Mouse (Mus musculus) kidney, adult 11 months (tissue): ENCODE data around the gene Mrtfb.
"Not testable (repeated sequence)": the region's sequence is repeated elsewhere in the genome, so short reads cannot be mapped to it uniquely, and the experiment has no call there.

Experiments used
- DNase-seq: peaks from one replicate; pipeline ENCODE4 v3.0.0; 2022

Mrtfb gene

DNA sequence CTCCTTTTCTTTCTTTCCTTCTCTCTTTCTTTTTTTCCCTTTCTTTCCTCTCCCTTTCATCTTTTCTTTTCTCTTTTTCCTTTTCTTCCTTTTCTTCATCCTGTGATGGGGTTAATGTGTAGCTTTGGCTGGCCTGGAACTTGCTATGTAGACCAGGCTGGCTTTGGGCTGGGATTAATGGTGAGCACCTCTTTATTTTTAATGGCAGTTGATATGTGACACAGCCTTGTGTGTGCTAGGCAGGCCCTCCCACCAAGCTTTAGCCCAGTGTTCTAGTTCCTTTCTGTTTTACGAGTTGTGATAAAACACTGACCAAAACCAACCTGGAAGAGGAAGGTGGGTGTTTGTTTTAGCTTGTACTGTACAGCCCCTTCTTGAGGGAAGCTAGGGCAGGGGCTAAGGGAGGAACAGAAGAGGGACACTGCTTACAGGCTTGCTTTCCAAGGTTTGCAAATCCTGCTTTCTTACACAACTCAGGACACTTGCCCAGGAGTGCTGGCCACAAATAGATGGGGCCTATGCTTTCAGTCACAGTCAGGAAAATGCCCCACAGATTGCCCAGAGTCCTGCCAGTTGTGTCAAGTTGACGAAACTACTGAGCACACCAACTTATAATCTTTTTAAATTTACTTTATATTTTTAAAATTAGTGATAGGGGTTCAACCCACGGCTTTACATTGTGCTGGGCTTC lies 20.6 kb downstream of the Mrtfb start:
- DNase-seq: no peak

DNA sequence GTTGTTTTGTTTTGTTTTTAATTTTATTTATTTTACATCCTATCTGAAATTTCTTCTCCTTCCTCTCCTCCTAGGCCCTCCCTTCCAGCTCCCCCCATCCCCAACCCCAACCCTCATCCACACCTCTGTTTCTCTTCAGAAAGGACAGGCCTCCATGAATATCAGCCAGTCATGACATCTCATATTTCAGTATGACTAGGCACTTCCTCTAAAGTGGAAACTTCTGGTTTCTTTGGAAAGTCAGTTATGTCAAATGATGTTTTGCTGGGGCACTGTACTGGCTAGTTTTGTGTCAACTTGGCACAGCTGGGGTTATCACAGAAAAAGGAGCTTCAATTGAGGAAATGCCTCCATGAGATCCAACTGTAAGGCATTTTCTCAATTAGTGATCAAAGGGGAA lies 30.1 kb downstream of the Mrtfb start:
- not testable (repeated sequence) for DNase-seq

DNA sequence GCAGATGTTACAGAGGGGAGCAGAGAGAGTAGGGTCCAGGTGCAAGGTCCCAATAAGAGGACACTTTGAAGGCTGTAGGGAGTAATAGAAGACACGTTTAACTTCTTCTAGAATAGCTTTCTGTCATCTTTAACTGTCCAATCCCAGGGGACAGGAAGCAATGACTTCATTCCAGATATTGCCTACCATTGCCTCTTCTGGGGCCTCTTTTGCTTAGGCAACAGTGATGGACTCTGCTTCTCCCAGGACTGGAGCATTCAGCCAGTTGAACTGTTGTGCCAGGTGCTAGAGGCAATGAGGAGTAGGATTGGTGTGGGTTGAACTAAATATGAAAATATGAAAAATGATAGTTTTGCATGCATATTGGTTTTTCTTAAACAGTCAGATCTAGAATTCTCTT lies 41.6 kb downstream of the Mrtfb start:
- no peak for DNase-seq

DNA sequence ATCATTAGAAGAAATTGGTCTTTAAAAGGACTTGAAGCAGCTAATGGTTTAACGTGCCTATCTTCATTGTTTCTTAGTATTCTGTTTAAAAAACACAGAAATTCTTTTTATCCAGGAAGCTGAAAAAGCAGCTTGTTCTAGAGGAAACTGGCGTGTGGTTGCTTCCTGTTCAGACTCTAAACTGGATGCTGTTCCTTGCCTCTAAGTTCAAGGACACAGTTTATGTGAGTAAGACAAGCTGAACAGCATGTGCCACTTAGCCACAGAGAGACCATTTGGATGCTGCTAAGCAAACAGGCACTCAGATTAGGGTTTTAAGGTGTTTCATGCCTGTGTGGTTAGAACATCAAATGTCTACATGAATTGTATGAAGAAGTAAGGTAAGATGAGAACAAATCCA lies 42.7 kb downstream of the Mrtfb start:
- DNase-seq: no peak

DNA sequence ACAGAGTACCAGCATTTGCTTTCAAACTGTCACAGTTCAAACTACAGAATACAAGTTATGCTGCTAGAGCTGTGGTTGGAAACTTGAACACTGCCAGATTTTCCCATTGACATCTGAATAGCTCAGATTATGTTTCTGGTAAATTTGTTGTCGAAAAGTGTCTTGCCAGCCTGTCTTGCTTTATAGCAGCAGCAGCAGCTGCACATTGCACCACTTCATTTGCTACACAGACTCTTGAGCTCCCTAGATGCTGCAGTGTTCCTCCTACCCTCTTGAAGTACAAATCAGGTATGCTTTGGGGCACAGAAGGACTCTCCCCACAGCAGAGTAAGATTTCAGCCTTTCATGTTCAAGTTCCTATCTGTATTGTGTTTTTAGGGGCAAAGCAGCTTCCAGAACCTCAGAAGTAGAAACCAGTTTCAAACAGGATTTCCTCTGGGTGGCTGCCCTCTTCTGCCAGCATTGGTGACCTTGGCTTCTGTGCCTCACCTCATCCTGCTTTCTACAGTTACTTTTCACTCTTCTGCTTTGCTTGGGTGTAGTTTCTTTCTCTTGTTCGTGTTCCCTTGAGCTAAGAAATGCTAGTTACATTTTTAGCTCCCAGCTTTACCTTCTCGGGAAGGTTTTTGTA lies 49.9 kb downstream of the Mrtfb start:
- DNase-seq: no peak

DNA sequence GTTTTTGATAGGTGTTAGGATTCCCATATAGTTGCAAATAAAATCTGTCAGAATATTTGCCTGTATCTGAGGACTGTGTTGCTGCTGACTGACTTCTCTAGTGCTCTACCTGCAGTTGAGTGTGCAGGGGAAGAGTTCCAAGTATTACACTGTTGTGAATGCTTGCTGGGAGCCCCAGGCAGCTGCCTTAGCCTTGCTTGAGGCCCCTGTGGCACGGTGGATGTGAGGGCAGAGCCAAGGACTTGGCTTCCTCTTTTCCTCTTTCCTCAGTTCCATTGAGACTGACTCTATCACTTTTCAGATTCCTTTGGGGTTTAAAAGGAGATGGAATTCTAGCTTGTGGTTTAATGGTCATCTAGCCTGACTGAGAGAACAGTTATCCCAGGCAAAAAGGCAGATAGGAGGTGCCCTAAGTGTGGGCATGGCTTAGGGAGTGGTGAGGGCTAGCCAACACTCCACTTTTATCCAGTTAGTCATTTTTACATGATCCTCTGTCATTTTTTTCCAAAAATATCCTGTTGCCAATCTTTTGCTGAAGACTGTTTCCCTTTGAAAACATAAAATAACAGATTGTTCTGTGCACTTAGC lies 53.9 kb downstream of the Mrtfb start:
- no peak for DNase-seq

DNA sequence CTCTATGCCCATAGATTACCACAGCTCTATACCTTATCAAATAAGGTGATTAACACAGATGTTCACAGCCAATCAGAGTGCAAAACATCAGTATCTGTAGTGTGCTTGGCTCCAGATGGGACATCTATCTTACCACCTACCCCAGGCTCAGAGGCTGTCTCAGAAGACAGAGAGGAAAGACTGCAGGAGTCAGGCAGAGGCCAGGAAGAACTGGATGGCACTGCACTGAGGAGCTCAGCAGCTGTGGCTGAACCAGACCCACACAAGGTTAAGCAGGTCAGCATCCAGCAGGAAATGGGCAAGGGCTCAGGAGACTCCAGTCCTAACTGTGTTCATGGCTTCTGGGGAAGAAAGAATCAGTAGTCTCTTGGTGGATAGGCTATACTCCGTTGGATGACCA lies 55.1 kb downstream of the Mrtfb start:
- no peak for DNase-seq

DNA sequence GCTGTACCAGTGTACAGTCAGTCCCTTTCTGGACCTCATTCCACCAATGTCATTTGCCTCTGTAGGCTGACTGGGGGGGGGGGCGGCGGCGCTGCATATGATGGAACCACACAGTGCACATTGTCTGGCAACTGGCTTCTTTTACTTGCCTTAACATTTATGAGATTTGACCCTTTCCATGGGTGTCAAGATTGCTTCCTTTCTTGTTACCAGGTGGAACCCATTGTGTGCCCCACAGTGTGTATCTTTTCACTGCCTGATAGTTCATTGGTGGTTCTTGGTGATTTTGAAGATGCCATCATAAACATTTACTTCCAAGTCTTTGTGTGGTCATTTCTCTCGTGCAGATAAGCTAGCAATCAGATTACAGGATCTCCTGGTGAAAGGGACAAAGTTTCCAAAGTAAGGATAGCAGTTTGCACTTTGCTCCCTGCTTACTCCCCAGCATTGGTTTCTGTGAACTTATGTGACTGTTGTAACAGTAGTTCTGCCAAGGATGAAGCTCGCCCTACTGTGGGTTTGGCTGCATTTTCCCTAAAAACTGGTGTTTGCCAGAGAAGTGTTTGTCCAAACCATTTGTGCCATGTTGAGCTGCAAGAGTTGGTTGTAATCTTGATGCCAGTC lies 56.9 kb downstream of the Mrtfb start:
- DNase-seq: no peak

DNA sequence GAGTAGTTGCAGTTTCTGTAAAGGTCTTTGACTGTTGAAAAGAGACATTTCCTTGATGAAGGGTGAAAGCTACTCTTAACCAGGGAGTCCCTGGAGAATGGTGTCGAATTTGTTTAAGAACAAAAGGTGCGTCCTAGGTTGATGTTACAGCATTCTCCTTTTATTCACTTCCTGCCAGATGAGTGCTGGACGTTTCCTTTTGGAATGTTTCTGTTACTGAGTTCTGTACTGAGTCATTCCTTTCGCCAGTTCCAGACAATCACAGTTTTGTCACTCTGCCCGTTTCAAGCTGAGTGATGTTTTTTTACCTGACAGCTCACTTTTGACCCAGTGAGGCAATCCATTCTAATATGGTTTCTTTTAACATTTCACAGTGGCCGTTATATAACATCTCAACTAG lies 67.5 kb downstream of the Mrtfb start:
- DNase-seq: no peak

DNA sequence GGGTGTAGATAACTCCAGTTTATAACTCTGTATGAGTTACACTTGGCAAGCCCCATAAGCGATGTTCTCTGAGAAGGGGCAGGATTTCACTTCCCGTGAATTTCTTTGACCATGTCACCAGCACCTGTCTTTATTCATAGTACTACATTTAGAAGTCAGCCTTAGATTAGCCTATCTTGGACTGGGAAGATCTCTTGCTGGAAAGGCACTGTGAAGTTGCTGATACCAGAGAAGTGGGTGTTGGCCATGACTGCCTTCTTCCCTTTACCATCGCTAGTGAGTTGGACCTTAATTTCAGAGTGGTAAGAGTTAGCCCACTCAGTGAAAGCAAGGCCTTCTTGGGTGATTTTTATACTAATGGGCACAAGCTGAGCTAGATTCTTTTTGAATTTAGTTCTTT lies 70.3 kb downstream of the Mrtfb start:
- no peak for DNase-seq

DNA sequence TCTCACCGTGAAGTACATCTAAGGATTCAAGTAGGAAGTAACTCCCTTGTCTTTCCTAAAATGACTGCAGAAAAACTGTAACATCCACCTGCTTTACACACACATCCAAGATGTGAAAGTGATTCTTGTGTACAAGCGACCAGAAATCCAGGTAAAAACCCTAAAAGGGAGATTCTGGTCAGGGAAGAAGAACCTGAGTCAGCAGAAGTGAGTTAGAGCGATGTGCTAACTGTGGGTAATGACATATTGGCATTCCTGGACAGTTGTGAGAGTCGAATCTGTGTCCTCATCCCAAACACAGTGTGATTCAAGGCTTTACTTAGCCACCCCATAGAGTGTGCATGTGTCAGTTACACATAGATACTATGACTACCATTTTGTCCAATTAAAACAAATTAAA lies 72.4 kb downstream of the Mrtfb start:
- no peak for DNase-seq

DNA sequence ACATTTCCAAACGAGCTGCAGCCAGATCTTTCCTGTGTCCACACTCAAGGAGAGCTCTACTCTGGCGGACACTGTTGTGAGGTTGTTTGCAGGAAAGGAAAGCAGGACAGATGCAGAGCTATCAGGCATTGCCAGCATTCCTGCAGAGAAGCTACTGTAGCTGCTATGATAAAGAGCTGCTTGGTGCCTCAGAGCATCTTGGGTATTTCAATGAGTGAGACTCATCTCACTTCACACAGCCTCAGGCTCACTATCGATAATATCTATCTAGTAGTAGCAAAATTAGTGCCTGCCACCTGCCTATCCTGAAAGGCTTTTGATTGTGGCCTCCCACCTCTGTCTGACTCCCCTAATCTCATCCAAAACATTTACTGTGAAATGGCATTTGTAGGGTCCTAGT lies 73.4 kb downstream of the Mrtfb start:
- DNase-seq: no peak

DNA sequence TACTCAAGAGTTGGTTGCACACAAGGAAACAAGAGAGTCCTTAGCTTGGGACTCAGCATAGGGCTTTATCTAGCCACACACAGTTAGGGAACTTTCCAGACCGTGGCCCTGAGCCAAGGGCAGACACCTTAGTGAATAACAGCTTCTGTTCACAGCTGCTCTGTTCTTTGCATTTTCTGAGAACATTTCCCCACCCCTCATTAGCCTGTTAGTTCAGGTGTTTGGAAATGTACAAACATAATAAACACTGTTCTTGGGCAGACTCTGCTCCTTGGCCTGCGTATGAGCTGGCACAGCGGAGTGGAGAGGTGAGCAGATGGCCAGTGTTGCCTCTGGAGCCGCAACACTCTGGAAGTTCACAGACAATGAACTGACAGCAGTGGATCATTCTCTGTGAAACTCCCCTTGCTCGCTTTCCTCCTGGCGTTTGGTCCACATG lies 74.0 kb downstream of the Mrtfb start:
- DNase-seq: no peak

DNA sequence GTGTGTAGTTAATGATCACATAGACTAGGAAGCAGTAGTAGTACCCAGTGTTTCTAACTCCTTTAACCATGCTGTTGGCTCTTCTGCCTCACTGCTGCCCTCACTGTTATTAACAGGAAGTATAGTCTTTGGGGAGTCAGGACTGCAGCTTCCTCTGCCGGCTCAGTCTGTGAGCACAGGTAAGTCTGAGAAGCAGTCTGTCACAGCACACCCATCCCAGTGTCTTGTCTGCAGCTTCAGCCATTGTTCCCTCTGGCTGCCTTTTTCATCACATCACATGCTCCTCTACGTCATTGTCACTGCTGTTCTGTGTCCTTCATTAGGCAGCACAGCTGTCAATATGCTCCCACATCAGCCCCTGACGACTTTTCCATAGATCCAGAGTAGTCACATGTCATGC lies 75.6 kb downstream of the Mrtfb start:
- no peak for DNase-seq

DNA sequence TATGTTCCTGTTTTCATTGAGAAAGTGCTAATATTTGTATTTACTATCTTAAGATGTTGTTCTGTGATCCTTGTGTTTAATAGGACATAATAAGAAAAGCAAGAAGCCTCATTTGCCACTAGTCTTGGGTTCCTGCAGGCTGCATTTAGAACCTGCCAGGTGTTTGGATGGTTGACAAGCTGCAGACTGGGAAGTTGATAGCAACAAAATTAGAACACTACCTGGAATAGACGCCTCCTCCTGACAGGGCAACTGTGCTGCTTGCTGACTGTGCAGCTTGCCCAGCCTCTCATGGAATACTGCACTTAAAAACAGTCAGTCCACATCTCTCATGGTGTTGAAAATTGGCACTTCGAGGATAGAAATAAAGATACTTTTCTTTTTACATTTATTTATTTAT lies 76.3 kb downstream of the Mrtfb start:
- DNase-seq: no peak

DNA sequence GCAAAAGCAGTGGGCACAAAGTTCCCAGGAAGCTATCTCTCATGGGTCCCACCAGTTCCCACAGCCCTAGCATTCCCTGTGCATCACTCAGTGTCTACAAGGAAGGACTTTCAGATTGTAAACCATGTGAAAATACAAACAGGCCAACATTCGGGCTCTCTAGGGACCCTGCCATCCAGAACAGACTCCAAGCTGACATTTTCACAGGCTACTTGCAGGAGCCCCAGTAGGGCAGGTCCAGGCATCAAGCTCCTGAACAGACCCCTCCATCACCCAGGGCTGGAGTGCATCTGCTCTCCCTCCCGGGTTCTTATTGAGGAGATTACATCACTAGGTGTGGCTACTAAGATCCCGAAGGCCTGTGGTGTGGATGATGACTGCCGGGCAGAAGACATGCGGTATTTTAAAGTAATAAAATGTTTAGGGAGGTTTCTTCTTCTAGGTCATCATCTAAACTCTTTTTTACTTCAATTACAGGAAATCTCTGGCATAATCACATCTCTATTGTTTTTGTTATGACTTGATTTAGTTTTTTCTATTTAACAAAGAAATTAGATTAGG lies 77.6 kb downstream of the Mrtfb start:
- DNase-seq: no peak

DNA sequence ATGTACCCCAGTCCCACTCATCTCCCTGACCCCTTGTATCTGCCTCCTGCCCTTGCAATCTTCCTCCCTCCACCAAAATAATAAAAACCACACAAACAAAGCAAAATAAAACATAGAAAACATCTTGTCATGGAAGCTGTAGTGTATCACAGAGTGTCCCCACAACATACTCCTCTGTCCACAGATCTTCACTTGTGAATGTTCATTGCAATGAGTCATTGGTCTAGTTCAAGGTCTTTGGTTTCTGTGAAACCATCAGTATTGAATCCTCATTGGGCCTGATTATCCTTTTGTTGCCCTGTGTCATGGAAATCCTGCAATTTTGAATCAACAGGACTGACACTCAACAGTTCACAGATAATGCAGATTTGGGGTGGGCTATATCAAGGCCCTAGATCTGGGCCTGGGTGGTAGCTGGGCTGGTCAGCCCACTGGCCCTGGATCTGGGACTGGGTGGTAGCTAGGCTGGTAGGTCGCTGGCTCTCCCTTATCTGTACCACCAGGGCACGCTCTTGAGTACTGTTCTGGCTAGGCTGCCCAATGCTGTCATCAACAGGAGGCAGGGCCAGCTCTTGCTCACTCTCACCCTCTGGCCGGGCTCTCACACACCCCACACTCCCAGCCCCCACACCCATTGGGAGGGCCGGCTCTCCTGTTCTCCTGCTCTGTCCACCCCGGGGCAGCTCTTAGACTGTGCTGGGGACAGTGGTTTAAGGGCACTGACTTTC lies 80.4 kb downstream of the Mrtfb start:
- no peak for DNase-seq

DNA sequence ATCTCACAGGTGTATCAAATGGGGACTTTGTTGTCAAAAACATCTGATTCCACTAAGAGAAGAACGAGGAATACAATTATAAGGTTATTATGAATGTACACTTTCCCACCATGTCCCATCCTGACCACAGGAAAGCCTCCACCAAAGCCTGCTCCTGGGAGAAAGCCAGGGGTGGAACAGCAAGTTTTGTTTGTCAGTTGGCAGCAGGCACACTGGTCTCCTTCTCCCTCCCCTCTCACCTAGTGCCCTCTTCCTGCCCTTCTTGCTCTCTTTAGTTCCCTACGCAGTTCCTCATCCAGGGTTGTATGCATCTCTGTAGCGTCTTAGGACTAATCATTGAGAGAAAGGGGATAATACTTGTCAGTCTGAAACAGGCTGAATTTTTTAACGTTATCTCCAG lies 81.8 kb downstream of the Mrtfb start:
- no peak for DNase-seq

DNA sequence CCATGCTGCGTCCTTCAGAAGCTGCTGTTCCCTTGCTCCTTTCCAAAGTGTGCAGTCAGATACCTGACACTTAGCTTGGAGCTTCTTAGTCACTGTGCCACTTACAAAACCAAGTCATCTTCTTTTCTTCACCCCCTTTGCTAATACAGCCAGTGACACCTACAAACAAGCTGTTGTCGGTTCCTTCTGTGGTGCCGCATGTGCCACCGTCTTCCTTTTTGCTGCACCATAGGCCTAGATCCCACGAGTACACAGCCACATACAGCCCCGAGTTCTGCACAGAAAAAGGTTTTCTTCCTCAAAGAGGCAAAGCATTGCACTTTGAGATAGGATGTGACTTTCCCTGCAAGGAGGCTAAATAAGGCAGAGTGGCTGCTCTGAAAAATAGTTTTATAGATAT lies 83.2 kb downstream of the Mrtfb start:
- no peak for DNase-seq

DNA sequence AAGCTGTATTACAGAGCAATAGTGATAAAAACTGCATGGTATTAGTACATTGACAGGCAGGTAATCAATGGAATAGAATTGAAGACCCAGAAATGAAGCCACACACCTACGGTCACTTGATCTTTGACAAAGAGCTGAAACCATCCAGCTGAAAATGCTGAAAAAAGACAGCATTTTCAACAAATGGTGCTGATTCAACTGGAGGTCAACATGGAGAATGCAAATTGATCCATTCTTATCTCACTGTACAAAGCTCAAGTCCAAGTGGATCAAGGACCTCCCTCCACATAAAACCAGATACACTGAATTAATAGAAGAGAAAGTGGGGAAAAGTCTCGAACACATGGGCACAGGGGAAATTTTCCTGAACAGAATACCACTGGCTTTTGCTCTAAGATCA lies 89.5 kb downstream of the Mrtfb start:
- DNase-seq: not testable (repeated sequence)

DNA sequence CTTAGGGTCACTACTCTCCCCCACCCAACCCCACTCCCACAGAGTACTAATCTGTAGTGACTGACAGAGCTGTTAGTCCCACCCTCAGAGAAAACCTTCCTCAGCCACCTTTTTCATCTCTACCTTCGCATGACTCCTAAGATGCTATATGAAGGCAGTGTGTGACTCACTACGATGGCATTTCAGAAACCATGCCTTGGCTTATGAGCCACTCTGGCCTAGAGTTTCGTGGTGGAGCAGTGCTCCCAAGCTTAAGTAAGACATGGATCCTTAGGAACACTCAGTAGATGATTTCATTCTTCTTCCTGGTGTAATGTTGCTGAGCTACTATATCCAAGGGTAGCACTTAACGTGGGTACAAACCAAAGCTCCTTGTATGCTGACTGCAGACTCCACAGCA lies 94.4 kb downstream of the Mrtfb start:
- DNase-seq: no peak

DNA sequence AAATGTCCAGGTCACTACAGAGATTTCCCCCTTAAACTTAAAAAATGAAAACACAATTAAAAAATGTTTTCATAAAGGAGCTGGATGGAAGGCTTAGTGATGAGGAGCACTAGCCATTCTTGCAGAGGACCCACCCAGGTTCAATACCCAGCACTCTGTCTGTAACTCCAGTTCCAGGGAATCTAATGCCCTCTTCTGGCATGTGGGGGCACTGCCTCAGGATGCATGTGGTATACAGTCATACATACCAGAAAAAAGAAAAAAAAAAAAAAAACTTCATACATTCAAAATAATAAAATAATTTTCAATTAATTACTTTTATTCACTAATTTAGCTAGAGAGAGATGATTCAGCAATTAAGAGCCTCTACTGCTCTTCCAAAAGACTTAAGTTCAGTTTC lies 95.0 kb downstream of the Mrtfb start:
- DNase-seq: no peak

DNA sequence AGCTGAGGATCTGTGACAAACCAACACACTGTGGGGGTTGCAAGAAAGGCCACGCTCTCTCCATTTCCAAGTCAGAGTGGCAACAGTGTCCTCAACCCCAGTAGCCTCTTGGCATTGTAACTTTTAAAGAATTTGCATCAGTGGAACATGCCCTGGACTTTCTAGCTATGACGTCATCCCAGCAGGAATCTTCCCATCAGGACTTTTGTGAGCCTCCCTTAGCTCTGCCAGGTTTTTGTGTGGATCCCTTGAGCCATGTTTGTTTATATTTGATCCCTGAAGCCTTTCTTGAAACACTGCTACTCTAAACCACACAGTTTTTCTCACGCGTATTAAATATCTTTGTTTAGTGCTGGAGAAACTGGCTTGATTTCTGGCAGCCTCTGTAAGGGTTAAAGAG lies 97.6 kb downstream of the Mrtfb start:
- DNase-seq: no peak
